Mouse (Mus musculus) liver, embryonic 11.5 days (tissue): Measurements from ENCODE around the gene S100a16. TPM values are rescaled to one million over a fixed set of nuclear protein-coding genes. Genes with fewer than 3 reads are reported as not detected.

Experiments used
- ATAC-seq: fragments of 200-750 bp; cut with Nextera tagmentation; replicated peaks from 2 replicates; pipeline ENCODE4 v1.8.0; 2017; ENCODE audit warnings: moderate number of reproducible peaks, mild to moderate bottlenecking, moderate TSS enrichment, moderate library complexity; ENCODE audit not compliant: low FRiP score
- DNase-seq: peaks from one replicate; pipeline ENCODE4 v3.0.0-alpha.2; 2017; ENCODE audit warnings: low spot score
- H3K27ac ChIP-seq: fragments of 300-500 bp; sonication (generic); 2 replicates; pipeline ENCODE4 v1.5.1; 2014; ENCODE audit warnings: mild to moderate bottlenecking, low read depth, low read length, control low read depth
- H3K27me3 ChIP-seq: fragments of 300-500 bp; sonication (generic); replicated peaks from 2 replicates; pipeline ENCODE4 v1.6.1; 2014; ENCODE audit warnings: low read length, mixed read lengths; ENCODE audit not compliant: control insufficient read depth, insufficient read depth
- H3K36me3 ChIP-seq: fragments of 300-500 bp; sonication (generic); 2 replicates; pipeline ENCODE4 v1.6.1; 2014; ENCODE audit warnings: mild to moderate bottlenecking, low read length, moderate library complexity, mixed read lengths; ENCODE audit not compliant: control insufficient read depth, insufficient read depth
- H3K4me1 ChIP-seq: fragments of 300-500 bp; sonication (generic); replicated peaks from 2 replicates; pipeline ENCODE4 v1.6.1; 2014; ENCODE audit warnings: low read length, mixed read lengths; ENCODE audit not compliant: control insufficient read depth, insufficient read depth
- H3K4me2 ChIP-seq: fragments of 300-500 bp; sonication (generic); 2 replicates; pipeline ENCODE4 v1.6.1; 2014; ENCODE audit warnings: mild to moderate bottlenecking, control low read depth, moderate library complexity
- H3K4me3 ChIP-seq: fragments of 300-500 bp; sonication (generic); 2 replicates; pipeline ENCODE4 v1.5.1; 2014; ENCODE audit warnings: low read depth, low read length, control low read depth
- H3K9ac ChIP-seq: fragments of 300-500 bp; sonication (generic); 2 replicates; pipeline ENCODE4 v1.6.1; 2014; ENCODE audit warnings: low read depth, low read length, control low read depth
- H3K9me3 ChIP-seq: fragments of 300-500 bp; sonication (generic); 2 replicates; pipeline ENCODE4 v1.6.1; 2016; ENCODE audit warnings: low read length, inconsistent platforms, mixed read lengths; ENCODE audit not compliant: control insufficient read depth
- whole genome bisulfite sequencing: fragments of 180-500 bp; shearing (Covaris S2); extraction: QIAGEN DNeasy Blood & Tissue Kit; methylation state at CpG from one replicate; pipeline ENCODE4 v1.1.7; 2014; 5-methylcytosine and 5-hydroxymethylcytosine counted together
- polyA plus RNA-seq: library from polyadenylated mRNA; unstranded; fragments of >200 nt; fragmentation: Nextera tagmentation; extraction: Ambion mirVana; gene quantifications from 2 replicates; pipeline ENCODE4 v1.2.1, GENCODE M21; 2014

S100a16 gene
- 52.5 and 58.1 TPM in 2 replicates for polyA plus RNA-seq

DNA sequence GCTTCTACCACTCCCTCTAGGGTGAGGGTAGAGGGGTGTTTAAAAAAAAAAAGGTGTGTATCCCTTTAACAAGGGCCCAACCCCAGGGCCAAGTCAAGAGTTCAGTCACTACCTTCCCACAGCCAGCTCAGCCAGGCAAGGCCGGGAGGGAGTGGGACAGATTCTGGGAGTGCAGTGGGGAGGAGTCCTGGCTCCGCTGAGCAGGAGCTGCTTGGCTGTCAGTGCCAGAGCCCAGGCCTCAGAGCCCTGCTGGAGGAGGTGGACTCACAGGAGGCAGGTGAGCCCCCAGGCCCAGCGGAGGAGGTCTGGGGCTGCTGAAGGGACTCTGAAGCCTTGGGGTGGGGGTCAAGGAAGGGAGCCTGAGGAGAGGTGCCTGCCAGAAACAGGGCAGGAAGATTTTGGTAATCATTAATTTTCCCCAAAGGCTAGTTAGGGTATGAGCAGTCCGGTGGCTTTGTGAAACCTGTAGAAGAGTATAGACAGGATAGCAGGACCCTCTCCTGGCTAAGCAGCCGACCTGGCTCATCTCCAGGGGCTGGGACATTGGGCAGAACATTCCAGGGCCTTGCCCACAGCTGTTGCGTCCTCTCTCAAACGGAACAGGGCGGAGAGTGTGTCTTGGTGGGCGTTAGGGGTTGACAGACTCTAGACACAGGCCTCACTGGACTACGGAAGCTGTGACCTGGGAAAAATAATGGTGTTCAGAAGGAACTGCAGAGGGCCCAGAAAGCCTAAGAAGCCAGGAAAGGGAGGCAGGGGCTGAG, at the start of gene S100a16:
S100a16 (plus strand) TSS at position 114 of the 764 bp plus-strand sequence.
- H3K4me3 ChIP-seq = 0 out of 2 replicates have a peak within 1 kb of the TSS, but pooled peaks have one; percentile 17
- H3K27me3 ChIP-seq = no peaks in the 10 kb centered on the region
- no peaks in the 10 kb centered on the region for H3K9me3 ChIP-seq
- peak within 1 kb of the TSS; percentile 26 for H3K4me2 ChIP-seq
- DNase-seq (no peak), ATAC-seq (peak; percentile 42)
- no peaks in the 10 kb centered on the region for H3K4me1 ChIP-seq
- no peak within 1 kb of the TSS for H3K27ac ChIP-seq
- 46% methylated on average over 10 of the region's 10 CpGs for WGBS
- H3K9ac ChIP-seq = no peak within 1 kb of the TSS
- H3K36me3 ChIP-seq = no peaks in the 10 kb centered on the region

DNA sequence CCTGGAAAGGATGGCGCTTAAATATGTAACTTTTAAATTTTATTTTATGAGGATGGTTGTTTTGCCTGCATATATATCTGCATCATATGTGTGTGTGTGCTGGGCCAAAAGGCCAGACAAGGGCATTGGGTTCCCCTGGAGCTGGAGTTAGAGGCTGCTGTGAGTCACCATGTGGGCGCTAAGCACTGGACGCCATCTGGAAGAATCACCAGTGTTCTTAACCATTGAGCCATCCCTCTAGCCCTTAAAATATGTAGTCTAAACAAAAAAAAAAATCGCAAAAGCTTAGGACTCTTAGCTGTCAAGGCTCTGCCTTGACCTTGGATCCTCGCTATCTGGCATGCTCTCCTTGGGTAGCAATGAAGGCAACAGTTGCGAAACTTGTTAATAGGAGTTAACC, 48.5 kb upstream of the S100a16 start:
- DNase-seq (no peak), ATAC-seq (no peak)
- Histone ChIP-seq H3K4me3 (no peak overlapping the region), H3K4me1 (no peaks in the 10 kb centered on the region), H3K9ac (no peak overlapping the region), H3K4me2 (no peak overlapping the region), H3K27me3 (no peaks in the 10 kb centered on the region), H3K36me3 (peaks cover 28% of the 10 kb centered on the region; the same call in 1 of the 2 replicates), H3K9me3 (no peaks in the 10 kb centered on the region), H3K27ac (no peak overlapping the region)
- WGBS = 91% methylated on average over 6 of the region's 6 CpGs

DNA sequence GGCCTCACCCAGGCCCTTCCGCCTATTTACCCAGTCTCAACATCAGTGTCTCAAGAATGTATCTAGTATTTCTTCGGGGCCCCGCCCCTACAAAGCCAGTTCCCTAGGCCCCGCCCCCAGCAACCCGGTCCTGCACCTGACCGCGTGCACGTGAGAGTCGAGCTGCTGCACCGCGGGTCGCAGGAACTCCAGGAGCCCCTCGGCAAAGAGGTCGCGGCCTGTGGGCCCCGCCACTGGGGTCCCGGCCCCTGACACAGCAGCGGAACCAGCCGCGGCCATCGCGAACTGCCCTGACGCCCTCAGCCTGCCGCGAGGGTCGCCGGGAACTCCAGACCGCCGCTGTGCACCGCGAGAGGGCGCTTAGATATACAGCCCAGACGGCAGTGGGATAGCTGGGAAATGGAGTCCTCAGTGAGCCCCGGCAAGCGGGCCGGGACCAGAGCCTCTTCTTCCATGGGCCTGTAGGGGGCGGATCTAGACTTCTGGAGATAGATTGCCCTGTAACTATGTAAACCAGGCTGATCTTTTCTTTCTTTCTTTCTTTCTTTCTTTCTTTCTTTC, 46.3 kb upstream of the S100a16 start, which contains the start of gene Snapin:
Snapin (minus strand) TSS at position 338 of the 561 bp plus-strand sequence.
- Histone ChIP-seq H3K4me2 (peak within 1 kb of the TSS; percentile 78), H3K4me3 (peak within 1 kb of the TSS; percentile 77), H3K9me3 (no peaks in the 10 kb centered on the region), H3K36me3 (peaks cover 19% of the 10 kb centered on the region), H3K9ac (peak within 1 kb of the TSS; percentile 85), H3K4me1 (no peaks in the 10 kb centered on the region), H3K27ac (peak within 1 kb of the TSS; percentile 73), H3K27me3 (no peaks in the 10 kb centered on the region)
- DNase-seq = peak; percentile 97
- ATAC-seq = peak; percentile 99
- WGBS = under 1% methylated on average over 37 of the region's 37 CpGs

DNA sequence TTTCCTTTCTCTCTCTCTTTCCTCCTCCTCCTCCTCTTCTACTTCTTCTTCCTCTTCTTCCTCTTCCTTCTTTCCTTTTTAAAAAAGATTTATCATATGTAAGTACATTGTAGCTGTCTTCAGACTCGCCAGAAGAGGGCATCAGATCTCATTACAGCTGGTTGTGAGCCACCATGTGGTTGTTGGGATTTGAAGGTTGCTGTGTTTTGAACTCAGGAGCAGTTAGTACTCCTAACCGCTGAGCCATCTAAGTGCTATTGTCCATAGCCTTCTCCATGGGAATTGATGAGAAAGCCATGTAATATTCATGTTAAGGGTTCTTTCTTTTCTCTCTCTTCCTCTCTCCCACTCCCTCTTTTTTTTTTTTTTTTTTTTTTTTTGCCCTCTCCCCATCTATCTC, 45.7 kb upstream of the S100a16 start:
- no peak overlapping the region for H3K4me3 ChIP-seq
- H3K9me3 ChIP-seq = no peaks in the 10 kb centered on the region
- H3K4me2 ChIP-seq = no peak overlapping the region; the same call in 1 of the 2 replicates
- no peak overlapping the region for H3K9ac ChIP-seq
- DNase-seq = no peak
- WGBS = 46% methylated on average over 2 of the region's 2 CpGs
- no peaks in the 10 kb centered on the region for H3K27me3 ChIP-seq
- H3K36me3 ChIP-seq = peaks cover 24% of the 10 kb centered on the region
- H3K27ac ChIP-seq = no peak overlapping the region
- no peaks in the 10 kb centered on the region for H3K4me1 ChIP-seq
- ATAC-seq = peak; percentile 37; the same call in 1 of the 2 replicates

DNA sequence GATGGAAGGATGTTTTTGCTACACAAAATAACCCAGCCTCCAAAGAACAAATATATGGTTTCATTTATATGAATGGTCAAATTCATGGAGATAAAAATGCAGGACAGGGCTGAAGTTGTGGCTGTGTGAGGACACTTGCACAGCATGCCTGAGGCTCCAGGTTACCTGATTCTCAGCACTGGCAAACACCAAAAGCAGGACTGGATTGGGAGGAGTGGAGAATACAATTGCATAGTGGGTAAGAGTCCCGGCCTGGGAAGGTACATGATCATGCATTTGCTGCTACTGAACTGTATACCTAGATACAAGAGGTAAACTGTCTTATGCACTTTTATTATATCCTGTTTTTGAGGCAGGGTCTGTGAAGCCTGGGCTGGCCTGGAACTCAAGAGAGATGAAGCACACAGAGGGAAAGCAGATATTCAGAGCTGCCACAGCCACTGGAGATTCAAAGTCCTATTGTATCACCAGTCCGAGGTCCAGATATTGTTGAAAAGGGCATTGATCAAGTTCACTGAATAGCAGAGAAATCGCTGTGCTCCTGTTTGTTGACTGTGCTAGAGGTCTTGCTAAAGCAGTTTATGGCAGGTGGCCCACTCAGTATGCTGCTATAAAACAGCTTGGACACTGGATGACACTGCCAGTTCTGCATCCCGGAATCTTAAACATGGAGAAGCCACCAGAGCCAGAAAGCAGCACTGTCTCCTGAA, 43.1 kb upstream of the S100a16 start:
- ATAC-seq = no peak
- WGBS = 63% methylated on average over 4 of the region's 4 CpGs
- no peak for DNase-seq
- Histone ChIP-seq H3K27ac (no peak overlapping the region), H3K9ac (no peak overlapping the region), H3K4me2 (no peak overlapping the region), H3K36me3 (peaks cover 31% of the 10 kb centered on the region), H3K9me3 (no peaks in the 10 kb centered on the region), H3K27me3 (no peaks in the 10 kb centered on the region), H3K4me1 (no peaks in the 10 kb centered on the region), H3K4me3 (no peak overlapping the region)

DNA sequence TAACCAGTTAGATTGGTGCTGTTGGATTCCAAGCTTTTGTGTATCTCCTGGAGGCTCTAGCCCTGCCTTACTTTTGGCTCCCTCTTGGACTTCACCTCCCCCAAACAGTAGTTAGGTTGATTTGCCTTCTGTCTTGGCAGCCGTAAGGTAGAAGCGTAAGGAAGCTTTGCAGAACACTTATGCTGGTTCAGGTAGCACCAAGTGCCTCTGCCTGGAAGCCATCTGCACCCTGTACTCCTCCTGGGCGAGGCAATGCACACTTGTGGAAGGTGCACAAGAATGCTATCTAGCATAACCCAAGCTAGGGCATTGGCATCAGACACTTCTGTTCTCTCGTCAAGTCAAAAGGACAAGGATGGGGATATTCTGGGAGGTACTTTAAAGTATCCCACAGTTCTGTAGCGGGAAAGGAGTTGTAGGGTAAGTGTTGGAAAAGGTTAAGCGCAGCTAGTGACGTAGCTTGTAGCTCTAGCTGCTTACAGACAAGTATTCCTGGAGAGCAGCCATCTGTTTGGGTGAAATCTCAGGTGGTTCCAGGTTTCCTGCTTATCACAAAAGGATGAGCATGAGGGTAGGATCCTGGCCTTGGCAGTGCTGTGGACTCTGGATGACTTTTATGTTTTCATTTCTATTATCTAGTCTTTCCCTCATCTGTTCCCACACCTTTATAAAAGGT, 41.1 kb upstream of the S100a16 start:
- Histone ChIP-seq H3K4me1 (no peaks in the 10 kb centered on the region), H3K27me3 (no peaks in the 10 kb centered on the region), H3K4me3 (no peak overlapping the region), H3K9me3 (no peaks in the 10 kb centered on the region), H3K36me3 (peaks cover 37% of the 10 kb centered on the region), H3K4me2 (no peak overlapping the region), H3K9ac (no peak overlapping the region), H3K27ac (no peak overlapping the region)
- DNase-seq = no peak
- 92% methylated on average over 7 of the region's 7 CpGs for WGBS
- ATAC-seq = no peak

DNA sequence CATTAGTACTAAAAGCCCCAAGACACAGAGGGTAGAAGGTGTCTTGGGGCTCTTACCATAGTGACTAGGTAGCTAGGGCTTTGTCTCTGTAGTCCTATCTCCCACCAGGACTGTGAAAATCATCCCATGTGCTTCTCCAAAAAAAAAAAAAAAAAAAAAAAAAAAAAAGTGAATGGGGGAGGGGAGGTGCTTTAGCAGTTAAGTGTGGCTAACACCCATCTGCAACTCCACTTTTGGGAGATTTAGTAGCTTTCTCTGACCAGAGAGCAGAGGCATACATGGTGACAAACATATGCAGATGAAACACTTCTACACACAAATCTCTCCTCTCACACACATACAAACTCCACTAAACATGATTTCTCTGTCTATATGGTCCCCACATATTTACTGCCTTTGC, 39.5 kb upstream of the S100a16 start:
- H3K36me3 ChIP-seq = peaks cover 42% of the 10 kb centered on the region
- no peak overlapping the region for H3K4me3 ChIP-seq

DNA sequence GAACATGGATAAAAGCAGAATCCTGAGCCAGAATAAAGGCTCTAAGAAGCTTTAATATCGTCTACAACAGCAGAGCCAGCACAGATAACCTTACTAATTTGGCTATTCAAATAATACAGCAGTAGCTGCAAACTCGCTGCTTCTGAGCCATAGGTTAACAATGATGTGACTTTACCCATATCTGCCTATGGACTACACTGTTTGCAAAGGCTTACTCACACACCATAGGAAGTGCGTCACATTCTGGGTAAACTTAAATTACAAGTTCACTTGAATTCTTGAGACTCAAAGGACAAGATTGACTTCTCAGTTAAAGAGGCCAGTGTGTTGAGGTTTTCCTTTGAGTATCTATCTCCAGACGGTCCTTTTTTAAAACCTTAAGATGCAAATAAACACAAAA, 33.6 kb upstream of the S100a16 start:
- peaks cover 41% of the 10 kb centered on the region for H3K36me3 ChIP-seq
- no peaks in the 10 kb centered on the region for H3K9me3 ChIP-seq
- ATAC-seq (no peak), DNase-seq (no peak)
- no peak overlapping the region for H3K9ac ChIP-seq
- H3K27ac ChIP-seq = no peak overlapping the region
- H3K4me1 ChIP-seq = peaks cover 9% of the 10 kb centered on the region
- WGBS = 89% methylated on average over 4 of the region's 4 CpGs
- H3K4me3 ChIP-seq = no peak overlapping the region
- no peak overlapping the region for H3K4me2 ChIP-seq
- no peaks in the 10 kb centered on the region for H3K27me3 ChIP-seq

More for the DNA sequence above, 39.5 kb upstream of the S100a16 start:
- Histone ChIP-seq H3K9me3 (no peaks in the 10 kb centered on the region), H3K9ac (no peak overlapping the region), H3K4me1 (no peaks in the 10 kb centered on the region), H3K27ac (no peak overlapping the region), H3K4me2 (no peak overlapping the region), H3K27me3 (no peaks in the 10 kb centered on the region)
- ATAC-seq (no peak), DNase-seq (no peak)
